Mouse (Mus musculus) cerebellum, adult 11 months (tissue): ENCODE measurements around the gene Cdkn2c.

Experiments
- DNase-seq: peaks from one replicate; pipeline ENCODE4 v3.0.0; 2022

Cdkn2c gene

DNA sequence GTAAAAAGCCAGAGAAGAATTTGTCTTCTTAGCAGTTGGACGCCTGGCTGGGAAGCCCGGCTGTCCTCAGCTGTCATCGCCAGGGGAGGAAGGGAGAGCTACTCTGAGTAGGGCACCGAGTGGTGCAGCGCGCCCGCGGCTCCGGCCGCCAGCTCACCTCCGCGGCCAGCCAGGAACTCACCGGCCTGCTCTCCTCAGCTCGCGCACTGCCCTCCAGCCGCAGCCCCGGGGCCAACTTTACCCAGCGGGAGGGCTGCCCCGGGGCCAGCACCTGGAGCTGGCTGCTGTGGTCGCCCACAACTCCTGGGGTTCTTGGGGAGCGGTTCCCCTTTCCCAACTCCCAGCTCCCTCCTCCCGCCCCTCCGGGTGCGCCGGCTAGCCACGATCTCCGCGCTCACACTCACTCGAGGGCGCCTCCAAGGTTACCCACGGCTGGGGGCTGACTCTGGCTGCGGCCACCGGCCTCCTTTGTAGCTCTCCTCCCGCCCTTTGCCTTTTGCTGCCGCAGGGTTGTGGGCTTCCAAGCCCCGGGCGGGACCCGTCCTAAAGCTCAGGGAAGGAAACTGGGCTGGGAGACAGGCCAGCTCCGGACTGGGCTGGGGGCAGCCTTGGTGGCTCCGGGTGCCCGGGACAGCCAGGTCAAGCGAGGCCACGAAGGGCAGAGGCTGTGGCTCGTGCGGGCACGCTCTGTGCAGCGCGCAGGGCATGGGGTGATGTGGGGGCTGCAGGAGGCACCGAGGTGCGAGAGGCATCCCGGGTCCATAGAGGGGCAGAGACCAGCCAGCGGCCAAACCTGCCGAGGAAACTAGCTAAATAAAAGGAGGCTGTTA, 9.8 kb downstream of the Cdkn2c start:
- peak; percentile 31 for DNase-seq

GRCm38 (mm10) chr4:109656301-109656700, 10.7 kb downstream of the Cdkn2c start:
- DNase-seq, result no peak

DNA sequence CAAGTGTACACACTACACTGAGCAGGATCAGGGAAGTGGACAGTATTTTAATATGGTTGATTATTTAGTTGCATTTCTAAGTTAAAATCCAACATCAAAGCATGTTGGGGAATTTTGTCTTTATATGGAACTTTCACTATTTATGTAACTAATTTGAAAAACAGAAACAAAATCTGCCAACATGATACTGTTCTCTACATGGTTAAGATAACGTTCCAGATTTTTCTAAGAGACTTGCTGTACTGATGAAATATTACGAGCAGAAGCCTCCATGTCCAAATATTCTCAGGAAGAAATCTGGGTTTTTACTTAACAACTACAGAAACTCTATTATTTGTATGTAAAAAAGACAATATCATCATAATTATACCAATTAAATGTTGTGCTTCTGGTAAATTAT, 11.3 kb downstream of the Cdkn2c start:
- DNase-seq, result no peak

DNA sequence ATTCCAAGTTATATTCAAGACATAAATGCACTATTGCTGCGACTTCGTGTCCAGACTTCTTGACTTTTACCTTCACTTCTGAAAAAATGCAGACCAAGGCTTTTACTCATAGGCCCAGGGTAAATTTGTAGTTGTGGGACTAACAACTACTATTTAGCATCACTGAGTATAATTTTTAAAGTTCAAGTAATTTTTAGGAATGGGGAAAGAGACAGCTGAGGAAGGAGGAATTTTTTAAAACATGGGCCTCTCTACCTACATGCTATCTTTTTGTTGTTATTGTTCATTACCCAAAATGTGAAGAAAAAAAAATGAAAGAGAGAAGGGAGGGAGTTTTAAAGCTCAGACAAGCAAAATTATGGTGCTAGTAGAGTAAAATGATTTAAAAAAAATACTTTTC, 12.3 kb downstream of the Cdkn2c start:
- DNase-seq, result no peak

DNA sequence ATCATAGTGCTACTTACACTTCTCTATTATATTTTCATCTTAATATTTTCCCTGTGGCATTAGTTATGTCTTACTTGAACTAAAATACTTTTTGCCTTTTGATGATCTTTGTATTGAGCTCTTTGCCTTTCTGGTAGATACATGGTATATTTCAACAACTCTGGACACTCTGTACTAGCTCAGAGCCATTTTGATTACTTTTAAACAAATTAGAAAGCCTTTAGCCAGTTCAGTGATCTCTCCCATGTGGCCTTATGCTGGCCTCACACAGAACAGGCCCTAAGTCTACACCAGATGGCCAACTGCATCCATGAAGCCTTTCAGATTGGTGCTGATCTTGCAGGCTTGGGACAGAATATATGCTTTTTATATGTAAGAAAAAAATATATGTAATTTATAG, 13.7 kb downstream of the Cdkn2c start:
- DNase-seq, result no peak

- no peak for DNase-seq
These were observed 17.7 kb downstream of the Cdkn2c start for GRCm38 (mm10) chr4:109649331-109649730.

DNA sequence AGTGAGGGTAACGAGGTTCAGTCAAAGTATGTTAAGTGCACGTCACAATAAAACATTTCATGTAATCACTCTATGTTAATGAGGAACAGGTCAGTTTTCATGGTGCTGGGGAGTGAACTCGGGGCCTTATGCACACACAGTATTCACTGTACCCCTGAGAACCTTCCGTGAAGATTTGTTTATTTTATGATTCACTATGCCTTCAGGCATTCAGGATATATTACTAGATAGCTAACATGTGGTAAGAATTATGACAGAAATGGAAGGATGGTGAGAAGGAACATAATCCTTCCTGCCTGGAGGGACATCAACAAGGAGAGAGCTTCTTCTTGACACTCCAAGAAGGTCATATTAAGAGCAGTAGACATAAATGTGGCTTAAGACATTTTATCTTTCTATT, 19.7 kb downstream of the Cdkn2c start:
- DNase-seq, result no peak

GRCm38 (mm10) chr4:109641451-109641850, 25.5 kb downstream of the Cdkn2c start:
- no peak for DNase-seq

DNA sequence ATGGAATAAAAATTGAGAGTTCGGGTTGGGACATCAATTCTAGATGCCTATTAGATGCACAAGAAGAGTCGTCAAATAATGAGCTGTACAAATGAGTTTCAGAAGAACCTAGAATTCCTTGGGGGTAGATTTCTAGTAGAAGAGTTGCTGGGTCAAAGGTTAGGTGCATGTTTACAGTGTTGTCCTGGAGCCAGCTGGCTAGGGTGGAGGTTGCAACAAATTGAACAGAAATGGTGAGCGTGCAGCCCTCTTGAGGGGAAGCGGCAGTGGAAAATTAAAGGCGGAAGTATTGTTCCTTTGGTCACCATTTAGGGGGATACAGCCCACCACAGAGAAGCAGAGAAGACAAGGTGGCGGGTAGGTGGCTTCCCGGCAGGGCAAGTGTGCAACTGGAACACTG, 26.8 kb downstream of the Cdkn2c start:
- DNase-seq, result no peak

DNA sequence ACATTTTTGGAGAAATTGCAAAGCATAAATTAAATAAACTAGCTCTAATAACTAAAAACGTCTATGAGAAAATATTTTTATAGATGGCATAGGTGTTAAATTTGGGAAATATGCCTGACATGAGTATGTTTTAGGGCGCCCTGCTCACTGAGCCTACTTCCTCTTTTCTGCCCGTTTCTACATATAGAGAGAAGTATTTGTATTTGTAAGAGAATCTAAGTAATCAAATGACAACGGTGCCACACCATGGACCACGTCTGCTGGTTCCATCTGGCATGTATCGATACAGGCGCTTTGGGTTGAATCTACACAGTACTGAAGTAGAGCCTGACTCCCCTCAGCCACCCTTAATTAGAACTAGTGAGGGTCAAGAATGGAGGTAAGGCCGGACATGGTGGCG, 27.6 kb downstream of the Cdkn2c start:
- DNase-seq, result no peak

- no peak for DNase-seq
These were observed 32.0 kb downstream of the Cdkn2c start for GRCm38 (mm10) chr4:109634971-109635370.

GRCm38 (mm10) chr4:109631029-109631428, 36.0 kb downstream of the Cdkn2c start:
- no peak for DNase-seq

DNA sequence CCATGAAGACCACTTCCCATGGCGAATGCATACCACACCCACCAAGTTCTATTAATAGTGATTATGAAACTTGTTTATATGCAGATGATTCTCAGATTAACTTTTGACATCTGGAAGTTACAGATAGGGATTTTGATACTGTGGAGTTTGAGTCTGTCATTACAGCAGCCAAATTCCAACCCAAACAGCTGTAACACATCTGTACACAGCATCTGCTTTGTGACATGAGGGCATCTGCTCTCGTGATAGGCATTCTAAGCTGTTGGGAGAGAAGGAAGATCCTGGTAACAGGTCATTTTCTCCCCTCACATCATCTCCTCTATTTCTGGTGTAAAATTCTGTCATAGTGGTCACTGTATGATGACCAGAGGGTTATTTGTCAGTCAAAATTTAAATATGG, 36.8 kb downstream of the Cdkn2c start:
- no peak for DNase-seq

- DNase-seq, result no peak
These were observed 54.4 kb downstream of the Cdkn2c start for GRCm38 (mm10) chr4:109612596-109612995.
